Comparison of ENCODE assay signal across 8 mouse cellular contexts in the genomic region with DNA sequence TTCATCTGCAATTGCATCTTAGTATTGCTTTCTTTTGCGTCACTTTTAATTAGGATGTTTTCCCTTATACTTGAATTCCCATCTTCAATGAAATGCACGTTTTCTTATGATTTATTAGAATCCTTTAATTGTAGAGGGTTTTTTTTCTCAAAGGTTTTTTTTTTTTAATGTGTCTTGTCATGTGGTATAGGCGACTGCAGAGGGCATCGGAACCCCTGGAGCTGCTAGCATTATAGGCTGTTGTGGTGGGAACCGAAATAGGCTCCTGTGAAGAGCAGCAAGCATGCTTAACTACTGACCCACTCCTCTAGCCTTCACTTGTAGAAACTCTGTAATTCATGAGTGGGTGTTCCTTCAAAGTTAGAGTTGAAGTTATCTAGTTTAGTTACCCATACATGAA. TPM values are rescaled to one million over a fixed set of nuclear protein-coding genes. Genes with fewer than 3 reads are reported as not detected.
DNase-seq lines count a peak whose midpoint lies in the region; ATAC-seq and TF ChIP-seq lines count a peak whose summit lies in the region.

No protein-coding gene starts in this region.

- no peak for TF ChIP-seq CTCF in cortical plate, adult 2 months (IDR thresholded peaks at IDR 0.05; ENCODE audit: extremely low read depth, insufficient read depth, low read length)

- peak overlapping the region; percentile 99 for H3K4me3 ChIP-seq in lung, embryonic 16.5 days (ENCODE audit: low read length)
- H3K4me3 ChIP-seq in cortical plate, adult 2 months (ENCODE audit: insufficient read depth, low read length) = peak overlapping the region; percentile 83; the same call in 1 of the 2 replicates
- H3K4me3 ChIP-seq in intestine, embryonic 15.5 days (replicated peaks) = peak overlapping the region; percentile 73
- H3K4me3 ChIP-seq in neural tube, embryonic 13.5 days = peak overlapping the region; percentile 95

- WGBS in lung, embryonic 16.5 days = 7% methylated on average over 5 of the region's 5 CpGs
- WGBS in intestine, embryonic 15.5 days = 18% methylated on average over 5 of the region's 5 CpGs
- WGBS in neural tube, embryonic 13.5 days = 17% methylated on average over 5 of the region's 5 CpGs

- ATAC-seq in lung, embryonic 16.5 days (ENCODE audit: low read depth) = no peak
- no peak for ATAC-seq in intestine, embryonic 15.5 days
- no peak for ATAC-seq in neural tube, embryonic 13.5 days (ENCODE audit: low read depth)
- no peak for ATAC-seq in monocyte, adult 5-6 weeks (replicated peaks; ENCODE audit: insufficient number of reproducible peaks, low FRiP score, low TSS enrichment, poor library complexity, severe bottlenecking)

- peak overlapping the region; percentile 99; the same call in 1 of the 2 replicates for H3K9ac ChIP-seq in lung, embryonic 16.5 days (ENCODE audit: low read length)
- no peak overlapping the region; the same call in 1 of the 2 replicates for H3K9ac ChIP-seq in intestine, embryonic 15.5 days
- peak overlapping the region; percentile 99 for H3K9ac ChIP-seq in neural tube, embryonic 13.5 days

- H3K36me3 ChIP-seq in lung, embryonic 16.5 days (ENCODE audit: control insufficient read depth, insufficient read depth, low read length) = no peaks in the 10 kb centered on the region
- H3K36me3 ChIP-seq in intestine, embryonic 15.5 days = no peaks in the 10 kb centered on the region; the same call in 1 of the 2 replicates
- peaks cover 12% of the 10 kb centered on the region for H3K36me3 ChIP-seq in neural tube, embryonic 13.5 days

- TF ChIP-seq POLR2A in cortical plate, adult 2 months (IDR thresholded peaks at IDR 0.05; ENCODE audit: extremely low read depth, insufficient read depth, low read length) = no peak

- H3K27ac ChIP-seq in lung, embryonic 16.5 days (ENCODE audit: low read length) = no peak overlapping the region
- no peak overlapping the region for H3K27ac ChIP-seq in cortical plate, adult 2 months (ENCODE audit: insufficient read depth, low read length)
- H3K27ac ChIP-seq in intestine, embryonic 15.5 days = no peak overlapping the region
- H3K27ac ChIP-seq in neural tube, embryonic 13.5 days (replicated peaks) = 0 out of 2 replicates have a peak overlapping the region, but pooled peaks have one; percentile 95

- peak overlapping the region; percentile 77 for H3K4me2 ChIP-seq in lung, embryonic 16.5 days (ENCODE audit: low read depth, low read length)
- peak overlapping the region; percentile 61 for H3K4me2 ChIP-seq in intestine, embryonic 15.5 days (replicated peaks)
- H3K4me2 ChIP-seq in neural tube, embryonic 13.5 days = peak overlapping the region; percentile 76

- no peaks in the 10 kb centered on the region for H3K27me3 ChIP-seq in lung, embryonic 16.5 days (ENCODE audit: control insufficient read depth, insufficient read depth, low read depth, low read length)
- no peaks in the 10 kb centered on the region for H3K27me3 ChIP-seq in intestine, embryonic 15.5 days (replicated peaks)
- H3K27me3 ChIP-seq in neural tube, embryonic 13.5 days = no peaks in the 10 kb centered on the region

- no peaks in the 10 kb centered on the region for H3K9me3 ChIP-seq in lung, embryonic 16.5 days (ENCODE audit: control insufficient read depth, low read length)
- no peaks in the 10 kb centered on the region for H3K9me3 ChIP-seq in intestine, embryonic 15.5 days
- no peaks in the 10 kb centered on the region for H3K9me3 ChIP-seq in neural tube, embryonic 13.5 days

- H3K4me1 ChIP-seq in lung, embryonic 16.5 days (replicated peaks; ENCODE audit: control insufficient read depth, insufficient read depth, low read length) = peaks cover 28% of the 10 kb centered on the region
- H3K4me1 ChIP-seq in cortical plate, adult 2 months (ENCODE audit: control insufficient read depth, insufficient read depth, low read length) = peaks cover 7% of the 10 kb centered on the region
- H3K4me1 ChIP-seq in intestine, embryonic 15.5 days (replicated peaks) = peaks cover 19% of the 10 kb centered on the region
- peaks cover 34% of the 10 kb centered on the region for H3K4me1 ChIP-seq in neural tube, embryonic 13.5 days (replicated peaks)

- no peak for DNase-seq in lung, postnatal 25 days (ENCODE audit: low spot score)
- no peak for DNase-seq in gastrocnemius, postnatal 10 days
- no peak for DNase-seq in right cerebral cortex, adult 2 months (ENCODE audit: low spot score in 2 of 2)

RNA-seq across cellular contexts. Expression of a gene that starts 1.1 kb away (rescaled TPM):
- 120 and 124 TPM in 2 replicates for polyA plus RNA-seq in lung, embryonic 16.5 days (2015; fragmentation: Nextera tagmentation; extraction: Ambion mirVana)
- 43.9 and 45.0 TPM in 2 replicates for polyA plus RNA-seq in cortical plate, adult 2 months (2012; rRNA removed)
- 67.0 and 72.1 TPM in 2 replicates for polyA plus RNA-seq in intestine, embryonic 15.5 days (2015; fragmentation: Nextera tagmentation; extraction: Ambion mirVana)
- 76.1 and 80.2 TPM in 2 replicates for polyA plus RNA-seq in neural tube, embryonic 13.5 days (2015; fragmentation: Nextera tagmentation; extraction: Ambion mirVana)
- total RNA-seq in gastrocnemius, postnatal 10 days (2021) = 10 to 100 TPM; 72.5 to 77.2 TPM
- total RNA-seq in monocyte, adult 5-6 weeks (2017) = 212 to 270 TPM (median 222 TPM) in 3 replicates

RNA-seq across cellular contexts. Expression of a gene that starts 22.0 kb away (rescaled TPM):
- 178 and 180 TPM in 2 replicates for polyA plus RNA-seq in lung, embryonic 16.5 days (2015; fragmentation: Nextera tagmentation; extraction: Ambion mirVana)
- 65.7 and 69.4 TPM in 2 replicates for polyA plus RNA-seq in cortical plate, adult 2 months (2012; rRNA removed)
- 177 and 182 TPM in 2 replicates for polyA plus RNA-seq in intestine, embryonic 15.5 days (2015; fragmentation: Nextera tagmentation; extraction: Ambion mirVana)
- polyA plus RNA-seq in neural tube, embryonic 13.5 days (2015; fragmentation: Nextera tagmentation; extraction: Ambion mirVana) = 205 and 221 TPM in 2 replicates
- 10 to 100 TPM; 58.5 to 62.1 TPM for total RNA-seq in gastrocnemius, postnatal 10 days (2021)
- 148 to 191 TPM (median 156 TPM) in 3 replicates for total RNA-seq in monocyte, adult 5-6 weeks (2017)

RNA-seq across cellular contexts. Expression of a gene that starts 47.5 kb away (rescaled TPM):
- polyA plus RNA-seq in lung, embryonic 16.5 days (2015; fragmentation: Nextera tagmentation; extraction: Ambion mirVana) = 0.05 and 0.08 TPM in 2 replicates
- not detected in 2 replicates for polyA plus RNA-seq in cortical plate, adult 2 months (2012; rRNA removed)
- polyA plus RNA-seq in intestine, embryonic 15.5 days (2015; fragmentation: Nextera tagmentation; extraction: Ambion mirVana) = 8.3 and 8.9 TPM in 2 replicates
- polyA plus RNA-seq in neural tube, embryonic 13.5 days (2015; fragmentation: Nextera tagmentation; extraction: Ambion mirVana) = not detected in 2 replicates
- total RNA-seq in gastrocnemius, postnatal 10 days (2021) = not detected
- not detected in 3 replicates for total RNA-seq in monocyte, adult 5-6 weeks (2017)
